Comparison of ENCODE assay signal across 8 mouse cellular contexts in the genomic region with DNA sequence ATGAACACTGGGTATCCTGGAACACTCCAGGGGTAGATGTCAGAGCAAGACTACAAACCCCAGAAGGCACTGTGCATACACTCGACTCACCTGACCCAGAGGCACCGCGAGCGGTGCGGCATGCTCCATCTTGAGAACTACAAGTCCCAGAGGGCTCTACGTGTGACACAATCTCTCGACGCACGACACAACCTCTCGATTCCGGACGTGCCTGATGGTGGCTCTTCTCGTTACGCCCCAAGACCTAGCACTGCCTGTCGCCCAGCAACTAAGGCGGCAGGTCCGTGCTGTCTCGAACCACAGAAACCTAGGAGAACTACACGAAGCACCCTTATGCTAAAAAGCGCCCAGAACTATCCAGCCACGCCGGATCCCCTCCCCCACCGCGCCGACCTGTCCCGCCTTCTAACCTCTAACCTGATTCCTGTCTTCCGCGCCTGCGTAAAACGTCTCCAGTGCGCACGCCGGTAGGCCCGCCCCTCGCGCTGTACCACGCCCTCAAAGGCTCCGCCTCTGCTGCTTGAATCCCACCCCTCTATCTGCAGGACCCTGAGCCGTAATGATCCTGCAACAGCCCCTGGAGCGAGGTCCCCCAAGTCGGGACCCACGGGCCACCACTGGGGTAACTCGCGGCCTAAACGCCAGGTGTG. TPM values are rescaled to one million over a fixed set of nuclear protein-coding genes. Genes with fewer than 3 reads are reported as not detected.
DNase-seq lines count a peak whose midpoint lies in the region; ATAC-seq lines count a peak whose summit lies in the region.

Hcfc1r1 (plus strand) TSS at position 173 of the 650 bp plus-strand sequence.
Thoc6 (minus strand) TSS at position 459 of the 650 bp plus-strand sequence.

- H3K4me2 ChIP-seq in kidney, embryonic 15.5 days, result peak within 1 kb of the TSS; percentile 89

- peak within 1 kb of the TSS; percentile 58 for H3K9ac ChIP-seq in kidney, embryonic 15.5 days

- ATAC-seq in erythroblast, adult 5-6 weeks (replicated peaks; ENCODE audit: low FRiP score, poor library complexity, severe bottlenecking), result peak; percentile 90
- ATAC-seq in kidney, embryonic 15.5 days (replicated peaks; ENCODE audit: low FRiP score), result peak; percentile 93
- peak; percentile 90 for ATAC-seq in monocyte, adult 5-6 weeks (replicated peaks; ENCODE audit: insufficient number of reproducible peaks, low FRiP score, low TSS enrichment, poor library complexity, severe bottlenecking)

- peak; percentile 91 to 93 for DNase-seq in B cell, adult 2 months
- peak; percentile 100 for DNase-seq in brain, adult 2 months (ENCODE audit: low read depth, low spot score)
- peak; percentile 98 for DNase-seq in heart, embryonic 10.5 days (ENCODE audit: low spot score)
- peak; percentile 91 for DNase-seq in liver
- DNase-seq in spleen, postnatal 4 days (ENCODE audit: low spot score in 2 of 2), result peak; percentile 84 to 92

- H3K9me3 ChIP-seq in heart, embryonic 10.5 days, result no peaks in the 10 kb centered on the region
- H3K9me3 ChIP-seq in kidney, embryonic 15.5 days (replicated peaks), result no peaks in the 10 kb centered on the region

- H3K27ac ChIP-seq in heart, embryonic 10.5 days, result peak within 1 kb of the TSS; percentile 90
- peak within 1 kb of the TSS; percentile 90 for H3K27ac ChIP-seq in kidney, embryonic 15.5 days

- H3K27me3 ChIP-seq in heart, embryonic 10.5 days (ENCODE audit: insufficient read depth, poor library complexity, severe bottlenecking), result peaks cover 14% of the 10 kb centered on the region
- peaks cover 20% of the 10 kb centered on the region for H3K27me3 ChIP-seq in kidney, embryonic 15.5 days

- peaks cover 30% of the 10 kb centered on the region for H3K36me3 ChIP-seq in heart, embryonic 10.5 days
- peaks cover 22% of the 10 kb centered on the region for H3K36me3 ChIP-seq in kidney, embryonic 15.5 days

- H3K4me1 ChIP-seq in heart, embryonic 10.5 days, result peaks cover 37% of the 10 kb centered on the region
- H3K4me1 ChIP-seq in kidney, embryonic 15.5 days, result peaks cover 46% of the 10 kb centered on the region

- WGBS in heart, embryonic 10.5 days, result under 1% methylated on average over 45 of the region's 45 CpGs
- WGBS in kidney, embryonic 15.5 days, result under 1% methylated on average over 45 of the region's 45 CpGs

- peak within 1 kb of the TSS; percentile 72 for H3K4me3 ChIP-seq in heart, embryonic 10.5 days
- peak within 1 kb of the TSS; percentile 75 for H3K4me3 ChIP-seq in kidney, embryonic 15.5 days (replicated peaks)

RNA-seq across cellular contexts. Expression of gene Hcfc1r1, which starts in this region (rescaled TPM):
- 8.6 and 28.0 TPM in 2 replicates for total RNA-seq in erythroblast, adult 5-6 weeks (2015; ENCODE audit: low replicate concordance)
- total RNA-seq in erythroblast, adult 5-6 weeks (2017; ENCODE audit: low replicate concordance), result 4.3 and 12.1 TPM in 2 replicates
- 152 and 305 TPM in 2 replicates for polyA plus RNA-seq in heart, embryonic 10.5 days (2016; fragmentation: Nextera tagmentation; extraction: Ambion mirVana)
- polyA plus RNA-seq in kidney, embryonic 15.5 days (2015; fragmentation: Nextera tagmentation; extraction: Ambion mirVana), result 63.2 and 69.5 TPM in 2 replicates
- total RNA-seq in monocyte, adult 5-6 weeks (2017), result 36.7 to 49.3 TPM (median 38.3 TPM) in 3 replicates

RNA-seq across cellular contexts. Expression of gene Thoc6, which starts in this region (rescaled TPM):
- total RNA-seq in erythroblast, adult 5-6 weeks (2015; ENCODE audit: low replicate concordance), result 7.3 and 21.5 TPM in 2 replicates
- total RNA-seq in erythroblast, adult 5-6 weeks (2017; ENCODE audit: low replicate concordance), result 5.4 and 5.7 TPM in 2 replicates
- 60.1 and 63.7 TPM in 2 replicates for polyA plus RNA-seq in heart, embryonic 10.5 days (2016; fragmentation: Nextera tagmentation; extraction: Ambion mirVana)
- polyA plus RNA-seq in kidney, embryonic 15.5 days (2015; fragmentation: Nextera tagmentation; extraction: Ambion mirVana), result 52.4 and 53.4 TPM in 2 replicates
- 20.3 to 21.9 TPM (median 21.2 TPM) in 3 replicates for total RNA-seq in monocyte, adult 5-6 weeks (2017)

Comparison
In these comparisons a context has a peak if more than half of its experiments do, and no peak if none do; other contexts are left out.
1. Peak in every context shown above with its lines: DNase-seq, ATAC-seq, H3K4me3 ChIP-seq and H3K27ac ChIP-seq.